Mouse (Mus musculus): ENCODE measurements around the gene Kat6b. TPM values are rescaled to one million over a fixed set of nuclear protein-coding genes. Genes with fewer than 3 reads are reported as not detected.
A peak's percentile ranks its signal among the peaks of the same experiment; 100 is the strongest.

Gene Kat6b
- total RNA-seq, 2 experiments from 2014 or later: 42.5 to 47.8 TPM

DNA sequence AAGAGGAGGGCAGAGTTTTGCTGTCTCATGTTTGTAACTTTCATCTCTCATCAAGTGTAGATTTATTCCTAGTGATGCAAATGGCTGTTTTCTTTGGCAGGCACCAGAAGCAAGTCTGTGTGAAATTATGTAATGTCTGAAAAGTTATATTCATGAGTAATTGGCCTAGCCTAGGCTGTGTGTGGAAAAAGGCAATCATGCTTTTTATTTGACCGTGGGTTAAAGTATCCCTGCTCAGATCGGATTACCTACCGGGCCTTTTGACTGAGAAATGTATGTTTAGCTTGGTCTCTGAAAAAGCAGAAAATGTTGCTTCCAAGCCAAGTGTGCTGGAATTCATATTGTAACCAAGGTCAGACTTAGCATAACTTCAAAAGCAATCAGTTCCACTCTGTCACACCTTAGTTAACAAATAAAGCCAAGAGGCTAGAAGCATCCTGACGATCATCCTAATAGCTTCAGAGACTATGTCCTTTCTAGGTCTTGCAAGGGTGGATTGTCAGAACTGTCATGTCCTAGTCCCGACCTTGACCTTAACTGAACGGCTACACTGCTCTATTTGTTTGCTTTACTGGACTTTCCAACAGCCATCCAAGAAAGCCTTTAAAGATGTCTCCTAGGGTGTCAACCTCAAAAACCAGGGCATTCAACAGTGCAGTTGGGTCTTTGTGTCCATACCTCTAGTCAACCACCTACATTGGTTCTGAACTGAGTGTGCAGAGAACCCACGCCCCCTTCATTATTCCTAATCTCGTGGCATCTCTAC, 111.9 kb downstream of the Kat6b start:
- peak in 1 of 2 experiments; percentile 29 for DNase-seq

DNA sequence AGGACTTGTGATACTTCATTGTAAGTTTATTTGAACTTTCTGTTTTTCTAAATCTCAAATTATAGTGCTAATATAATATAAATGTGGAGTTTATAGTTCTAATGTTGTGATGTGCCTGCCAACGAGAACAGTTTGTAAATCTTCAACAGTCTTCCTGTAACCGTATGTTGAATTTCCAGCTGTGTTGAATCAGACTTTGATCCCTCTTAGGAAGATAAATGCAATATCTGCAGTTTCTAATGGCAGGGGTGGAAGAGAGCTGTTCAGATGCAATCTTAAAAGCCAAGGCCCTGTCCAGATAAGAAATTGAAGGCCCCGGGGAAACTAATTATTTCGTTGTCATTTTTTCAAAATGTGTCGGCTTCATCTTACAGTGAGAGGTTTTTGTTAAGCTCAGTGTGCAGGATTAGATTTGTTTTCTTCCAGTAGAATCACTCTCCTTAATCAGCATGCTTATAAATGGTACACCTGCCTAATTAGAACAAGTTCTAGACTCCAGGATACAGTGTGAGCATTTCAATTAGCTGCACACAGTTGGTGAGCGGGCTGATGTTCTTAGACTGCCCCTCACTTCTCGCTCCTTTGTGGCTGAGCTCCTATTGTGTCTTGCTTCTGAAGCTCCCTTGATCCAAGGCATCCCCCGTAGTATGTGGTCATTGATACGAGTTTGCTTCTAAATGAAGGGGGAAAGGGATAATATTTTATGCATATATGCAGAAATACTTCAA, 118.4 kb downstream of the Kat6b start:
- no peak for DNase-seq

DNA sequence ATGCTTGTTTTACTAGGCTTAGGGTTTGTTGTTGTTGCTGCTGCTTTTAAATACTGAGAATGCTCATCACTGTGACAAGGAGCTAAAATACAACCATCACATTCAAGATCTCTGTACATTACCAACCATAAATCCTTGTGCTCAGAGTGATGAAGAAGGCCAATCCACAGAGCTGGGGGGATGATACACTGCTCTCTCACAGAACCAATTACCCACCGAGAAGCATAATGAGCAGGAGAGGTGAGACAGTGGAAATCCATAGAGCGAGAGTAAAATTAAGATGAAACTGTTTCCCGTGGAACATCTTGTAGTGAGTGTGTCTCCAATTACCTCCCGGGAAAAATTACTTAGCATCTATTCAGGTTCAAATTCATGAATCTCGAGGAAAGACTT, 118.9 kb downstream of the Kat6b start:
- no peak for DNase-seq

DNA sequence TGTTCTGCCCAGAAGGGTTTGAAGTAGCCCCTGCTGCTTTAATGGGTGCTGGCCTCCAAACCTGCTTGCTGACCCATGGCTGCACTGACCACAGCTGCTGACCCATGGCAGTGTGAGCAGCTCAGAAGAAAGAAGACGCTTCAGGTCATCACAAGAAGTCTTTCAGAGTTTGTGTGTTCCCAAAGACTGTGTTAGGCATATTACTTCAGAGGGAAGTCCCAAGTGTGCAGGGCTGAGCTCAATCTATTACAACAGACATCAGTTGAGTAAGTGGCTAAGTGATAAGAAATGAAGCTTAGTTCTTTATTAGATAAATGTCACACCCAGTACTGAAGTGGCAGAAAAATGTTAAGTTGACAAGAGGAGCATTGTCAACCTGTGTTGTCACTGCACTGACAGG, 119.4 kb downstream of the Kat6b start:
- DNase-seq: no peak

DNA sequence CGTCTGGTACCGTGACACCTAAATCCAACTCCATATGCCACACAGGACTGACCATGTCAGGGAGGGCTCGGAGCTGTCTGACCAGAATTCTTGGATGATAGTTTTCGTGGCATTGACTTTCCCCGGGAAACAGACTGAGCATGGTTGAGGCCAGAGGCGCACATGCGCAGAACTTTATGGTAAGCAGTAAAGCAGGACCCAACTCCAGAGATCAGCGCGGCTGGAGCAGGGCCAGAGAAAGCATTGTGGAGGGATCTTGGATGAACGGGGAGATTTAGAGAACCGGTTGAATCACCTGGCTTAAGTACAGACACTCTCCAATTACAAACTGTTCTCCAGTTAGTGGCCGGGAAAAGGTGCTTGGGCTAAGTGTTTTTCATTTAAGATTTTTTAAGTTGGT, 120.9 kb downstream of the Kat6b start:
- DNase-seq: no peak

DNA sequence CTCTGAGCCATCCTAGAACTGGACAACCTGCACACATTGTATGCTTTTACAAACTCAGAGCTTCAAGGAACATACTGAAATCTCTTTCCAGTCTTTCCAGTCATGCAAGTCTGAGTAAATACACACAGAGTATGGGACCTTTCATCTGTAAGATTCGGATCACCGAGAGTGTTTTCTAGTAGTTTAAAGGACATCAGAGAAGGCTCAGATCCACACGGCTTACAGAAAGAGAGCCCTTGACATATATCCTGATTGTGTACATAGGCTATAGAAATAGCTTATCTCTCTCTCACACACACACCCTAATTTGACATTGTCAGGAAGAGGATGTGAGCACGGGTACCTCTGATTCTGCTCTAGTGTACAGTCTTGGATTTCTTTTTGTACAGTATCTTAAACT, 121.7 kb downstream of the Kat6b start:
- no peak for DNase-seq

DNA sequence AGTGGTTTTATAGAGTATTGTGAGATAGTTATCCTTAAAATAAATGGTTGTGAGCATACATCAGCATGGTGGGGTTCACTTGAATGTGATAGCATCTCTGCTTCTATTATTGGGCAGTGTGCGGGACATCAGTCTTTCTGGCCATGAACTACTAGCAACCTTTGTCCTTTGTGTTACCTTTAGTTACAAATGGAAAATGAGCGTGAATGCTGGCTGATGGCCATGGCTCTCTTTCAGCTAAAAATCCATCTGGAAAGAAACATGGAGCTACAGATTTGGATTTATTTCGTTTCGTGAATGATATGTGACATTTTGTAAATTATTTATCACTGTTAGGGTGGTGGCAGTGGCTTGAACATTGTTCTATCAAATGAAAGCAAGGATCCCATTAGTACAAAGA, 126.5 kb downstream of the Kat6b start:
- no peak for DNase-seq

DNA sequence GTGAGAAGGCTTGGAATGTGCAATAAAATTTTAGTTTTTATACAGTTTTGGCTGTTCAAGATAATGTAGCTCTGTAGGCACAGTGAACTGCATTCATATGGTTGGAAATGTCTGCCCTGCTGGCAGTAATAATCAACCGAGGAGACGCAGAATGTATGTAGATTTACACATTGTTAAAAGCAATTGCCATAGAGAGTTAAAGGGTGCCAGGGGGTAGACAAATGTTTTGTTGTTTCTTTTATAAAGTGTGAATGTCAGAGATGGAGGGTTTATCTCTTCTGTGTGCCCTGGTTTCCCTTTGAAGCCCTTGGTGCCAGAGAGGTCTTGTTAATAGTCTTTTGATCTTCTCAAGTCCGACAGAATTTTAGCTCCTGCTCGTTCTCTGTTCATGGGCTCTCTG, 127.7 kb downstream of the Kat6b start:
- no peak for DNase-seq

DNA sequence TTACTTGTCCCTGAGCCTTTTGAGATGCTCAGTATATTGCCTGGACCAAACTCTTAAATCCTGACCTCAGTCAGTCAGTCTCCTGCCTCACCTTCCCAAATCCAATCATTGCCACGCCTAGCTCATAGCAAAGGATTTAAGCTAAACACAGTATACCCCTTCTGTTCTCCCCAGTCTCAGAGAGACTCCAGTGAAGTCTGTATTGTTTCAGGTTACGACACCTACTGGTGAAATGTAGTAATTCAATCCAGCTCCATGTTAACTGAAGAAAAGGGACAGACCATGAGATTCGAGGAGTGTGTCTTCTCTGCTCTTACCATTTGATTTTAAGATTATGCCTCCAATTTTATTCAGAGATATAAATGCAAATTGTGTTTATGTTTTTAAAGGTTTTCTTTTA, 129.0 kb downstream of the Kat6b start:
- peak in 1 of 2 experiments; percentile 14 for DNase-seq

DNA sequence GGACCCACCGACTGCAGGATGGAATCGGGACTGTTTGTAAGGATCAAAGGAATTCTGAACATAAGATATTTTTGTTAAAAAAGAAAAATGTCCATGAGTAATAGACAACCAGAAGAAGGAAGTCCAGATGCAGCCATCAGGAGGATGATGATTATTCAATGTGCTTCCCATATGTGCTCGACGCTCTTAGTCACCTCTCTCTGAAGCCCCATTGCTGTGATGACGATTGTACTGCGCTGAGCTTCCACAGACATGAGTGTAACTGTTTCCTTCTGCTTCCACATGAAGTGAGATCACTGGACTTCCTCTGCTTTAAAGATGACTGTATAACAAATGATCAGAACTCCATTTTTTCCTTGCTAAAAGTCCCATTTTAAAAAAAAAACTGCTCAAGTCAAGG, 131.8 kb downstream of the Kat6b start:
- DNase-seq: no peak

DNA sequence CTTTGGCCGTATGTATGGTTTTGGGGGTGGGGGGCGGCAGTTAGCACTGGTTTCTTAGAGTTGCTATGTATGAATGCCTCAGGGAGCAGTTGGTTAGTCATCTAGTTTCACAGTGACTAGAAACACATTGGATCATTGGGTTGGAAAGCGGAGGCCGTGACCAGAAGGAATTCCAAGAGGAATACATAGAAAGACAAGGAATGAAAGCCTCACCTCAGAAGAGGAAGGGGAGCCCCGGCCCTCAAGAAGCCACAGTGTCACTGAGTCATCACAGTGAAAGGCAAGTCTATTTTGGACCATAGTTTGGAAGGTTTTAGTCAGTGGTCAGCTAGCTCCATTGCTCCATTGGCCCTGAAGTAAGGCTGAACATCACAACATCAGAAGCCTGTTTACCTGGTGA, 132.9 kb downstream of the Kat6b start:
- DNase-seq: no peak

DNA sequence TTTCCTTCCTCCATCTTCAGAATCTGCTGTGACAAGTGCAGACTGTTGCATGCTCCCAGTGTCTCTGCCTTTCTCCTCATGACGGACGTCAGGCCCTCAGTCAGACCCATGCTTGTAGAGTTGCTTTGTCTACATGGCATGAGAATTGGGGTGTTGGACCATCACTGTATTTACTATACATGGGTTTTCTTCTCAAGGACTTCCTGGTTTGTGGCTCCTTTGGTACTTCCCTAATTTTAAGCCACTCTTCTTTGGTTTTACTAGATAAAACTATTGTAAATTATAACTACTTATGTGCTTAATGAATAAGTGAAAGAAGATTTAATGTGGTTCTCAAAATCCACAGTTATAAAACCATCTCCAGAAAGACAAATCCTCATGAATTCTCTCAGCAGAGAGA, 134.6 kb downstream of the Kat6b start:
- DNase-seq: no peak

DNA sequence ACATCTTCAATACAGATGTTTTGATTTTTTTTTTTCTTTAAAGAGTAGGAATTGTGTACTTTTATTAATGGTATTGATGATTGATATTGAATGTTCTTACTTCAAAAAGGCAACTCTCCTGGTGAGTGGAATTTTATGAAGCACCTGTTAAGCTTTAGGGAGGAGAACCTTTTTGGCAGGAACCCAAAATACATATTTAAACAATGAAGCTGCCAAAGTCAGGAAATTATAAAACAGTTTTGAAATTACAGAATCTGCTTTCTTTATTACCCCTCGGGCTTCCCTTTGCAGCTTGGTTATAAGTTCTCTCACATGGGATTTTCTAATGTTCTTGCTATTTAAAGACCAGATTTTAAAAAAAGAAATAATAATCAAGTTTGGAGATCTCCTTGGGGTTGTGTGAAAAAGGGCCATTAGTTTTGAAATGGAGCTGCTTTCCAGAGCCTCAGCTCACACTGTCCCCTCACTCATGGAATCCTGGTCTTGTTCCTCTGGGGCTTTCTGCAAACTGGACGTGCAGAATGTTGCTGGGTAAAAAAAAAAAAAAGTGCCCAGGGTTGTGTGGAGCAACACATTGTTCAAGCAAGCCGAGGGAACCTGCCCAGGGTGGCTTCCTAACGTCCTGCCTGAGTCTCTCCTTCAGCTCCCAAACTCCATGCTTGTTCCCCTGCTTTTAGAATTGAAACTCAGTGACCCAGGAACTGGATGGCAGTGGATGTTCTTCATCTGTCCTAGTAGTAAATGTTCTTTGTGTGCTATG, 136.2 kb downstream of the Kat6b start:
- DNase-seq: no peak

DNA sequence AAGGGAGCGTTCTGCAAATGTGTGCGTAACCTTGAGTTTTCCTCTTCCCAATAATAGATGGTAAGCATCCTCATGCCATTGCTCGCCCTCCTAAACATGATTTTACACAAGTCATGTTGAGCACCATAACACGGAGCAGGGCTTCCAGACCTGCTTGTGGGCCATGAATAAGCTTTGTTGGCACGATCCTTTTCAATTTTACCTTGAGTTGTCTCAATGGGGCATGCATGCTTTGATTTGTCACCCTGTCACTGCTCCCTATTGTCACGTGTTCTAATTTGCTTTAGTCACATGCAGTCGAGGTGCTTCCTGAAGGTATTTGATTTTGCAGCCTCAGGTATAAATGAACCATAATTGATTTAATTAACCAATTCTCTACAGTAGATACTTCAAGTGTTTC, 138.7 kb downstream of the Kat6b start:
- DNase-seq: peak; percentile 23 to 37

DNA sequence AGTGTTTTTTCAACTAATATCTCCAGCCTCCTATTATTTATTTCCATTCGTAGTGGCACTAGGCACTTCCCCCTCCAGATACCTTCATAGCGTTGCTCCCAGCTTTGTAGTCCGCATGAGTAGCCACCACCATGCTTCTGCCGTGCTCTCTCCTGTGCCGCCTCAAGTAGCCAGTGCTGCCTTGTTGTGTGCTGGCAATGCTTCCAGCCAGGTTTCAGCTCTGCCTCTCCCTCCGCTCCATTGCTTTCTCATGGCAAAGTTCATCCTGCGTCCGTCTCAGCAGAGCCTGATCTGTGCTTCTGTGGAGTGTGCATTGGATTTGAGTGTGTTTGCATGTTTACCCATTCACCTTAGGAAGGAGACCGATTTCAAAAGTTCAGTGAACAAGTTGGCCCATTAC, 144.7 kb downstream of the Kat6b start:
- no peak for DNase-seq

DNA sequence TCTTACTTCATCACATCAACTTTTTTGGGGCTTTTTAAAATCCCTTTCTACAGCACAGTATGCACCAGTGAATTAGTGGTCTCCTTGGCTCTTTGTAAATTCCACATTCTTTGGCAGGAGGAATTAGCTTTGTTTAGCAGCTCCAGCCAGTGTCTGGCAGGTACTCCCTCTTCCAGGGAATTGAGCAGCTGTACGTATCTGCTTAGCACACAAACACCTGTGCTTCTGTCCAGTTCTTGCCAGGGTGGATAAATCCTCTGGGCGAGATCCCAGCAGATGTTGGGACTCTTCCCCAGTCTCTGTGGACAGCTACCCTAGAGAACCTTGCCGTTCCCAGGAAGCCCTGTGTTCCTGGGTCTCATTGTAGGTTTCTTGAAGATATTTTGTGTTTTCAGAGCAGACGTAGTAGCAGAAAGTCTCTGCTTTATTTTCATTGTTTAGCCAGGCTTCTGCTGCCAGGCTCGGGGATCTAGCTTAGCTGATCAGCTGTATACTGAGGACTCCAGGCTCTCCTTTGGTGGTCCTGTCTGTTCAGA, 150.5 kb downstream of the Kat6b start:
- no peak for DNase-seq

DNA sequence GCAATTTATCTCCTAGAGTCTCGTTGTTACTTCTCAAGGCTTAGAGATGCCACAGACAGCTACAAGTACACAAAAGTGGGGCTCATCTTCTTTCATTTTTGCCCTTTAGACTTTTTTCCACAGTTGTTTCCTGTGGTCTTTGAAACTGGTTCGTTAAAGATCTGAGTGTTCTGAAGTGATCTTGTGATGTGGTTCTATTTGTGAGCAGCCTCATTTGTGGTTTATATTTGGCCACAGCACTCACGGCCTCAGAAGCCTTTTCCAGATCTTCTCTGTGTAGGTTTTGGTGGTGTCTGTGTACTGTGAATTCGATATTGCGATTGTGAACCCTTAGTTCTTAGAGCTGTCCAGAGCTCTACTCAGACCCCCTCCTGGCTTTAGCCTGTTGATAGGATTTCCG, 155.3 kb downstream of the Kat6b start:
- DNase-seq: no peak

DNA sequence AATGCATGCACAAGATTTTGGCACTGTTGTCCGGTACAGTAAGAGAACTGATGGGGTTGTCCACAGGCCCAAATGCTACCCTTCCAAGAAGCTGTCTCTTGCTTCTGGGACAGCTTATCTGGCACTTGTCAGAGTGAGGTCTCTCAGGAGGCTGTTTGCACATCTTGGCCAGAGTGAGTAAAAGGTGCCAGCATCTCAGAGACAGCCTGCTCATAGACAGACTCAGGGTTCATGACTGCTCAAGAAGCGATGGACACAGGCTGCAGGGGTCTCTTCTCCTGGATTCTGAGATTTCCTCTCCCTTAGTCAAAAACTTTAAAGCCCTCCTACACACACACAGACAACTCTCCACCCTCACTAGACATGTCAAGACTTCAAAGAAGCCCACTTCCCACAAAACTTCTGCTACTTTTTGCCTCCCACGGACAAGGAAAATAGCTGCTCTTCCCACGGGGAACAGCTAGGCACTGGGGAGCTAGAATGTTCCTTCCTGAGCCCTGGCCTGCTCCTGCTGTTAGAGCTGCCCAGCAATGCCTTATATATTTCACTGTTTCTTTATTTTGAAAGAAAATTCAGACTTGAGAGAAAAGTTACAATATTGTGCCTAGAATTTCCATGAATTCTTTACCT, 159.7 kb downstream of the Kat6b start:
- no peak for DNase-seq

DNA sequence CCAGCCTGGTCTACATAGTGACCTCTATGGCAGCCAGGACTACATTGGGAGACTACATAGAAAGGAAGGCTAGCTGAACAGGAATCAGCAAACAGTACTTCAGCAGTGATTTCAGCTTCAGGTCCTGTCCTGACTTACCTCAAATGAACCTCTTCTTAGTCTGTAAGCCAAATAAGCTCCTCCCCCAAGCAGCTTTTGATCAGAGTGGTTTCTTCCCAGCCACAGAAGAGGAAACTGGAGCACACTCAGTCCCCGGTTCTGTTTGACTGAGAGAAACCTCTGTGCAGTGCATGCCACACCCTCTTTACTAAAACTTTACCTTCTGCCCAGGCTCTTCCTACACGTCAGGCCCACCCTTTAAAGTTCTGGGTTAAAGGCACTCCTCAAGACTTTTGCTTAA, 172.6 kb downstream of the Kat6b start:
- DNase-seq: no peak

DNA sequence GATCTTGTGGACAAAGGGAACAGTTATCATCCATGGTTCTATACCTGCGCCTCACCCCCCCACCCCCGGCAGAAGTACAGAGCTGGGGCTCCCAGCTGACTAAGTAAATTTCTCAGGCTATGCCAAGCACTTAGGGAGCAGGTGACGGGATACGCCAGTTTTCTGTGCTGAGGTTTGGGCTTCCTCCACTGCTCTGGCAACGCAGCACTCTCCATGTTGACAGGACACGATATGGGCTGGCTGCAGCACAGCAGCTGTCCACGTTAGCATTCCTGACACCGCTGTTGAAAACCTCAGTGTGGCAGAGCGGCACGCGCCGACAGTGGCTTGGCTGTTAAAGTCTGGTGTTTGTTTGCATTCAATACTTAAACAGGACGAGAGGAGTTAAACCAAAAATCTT, 177.9 kb downstream of the Kat6b start:
- no peak for DNase-seq

DNA sequence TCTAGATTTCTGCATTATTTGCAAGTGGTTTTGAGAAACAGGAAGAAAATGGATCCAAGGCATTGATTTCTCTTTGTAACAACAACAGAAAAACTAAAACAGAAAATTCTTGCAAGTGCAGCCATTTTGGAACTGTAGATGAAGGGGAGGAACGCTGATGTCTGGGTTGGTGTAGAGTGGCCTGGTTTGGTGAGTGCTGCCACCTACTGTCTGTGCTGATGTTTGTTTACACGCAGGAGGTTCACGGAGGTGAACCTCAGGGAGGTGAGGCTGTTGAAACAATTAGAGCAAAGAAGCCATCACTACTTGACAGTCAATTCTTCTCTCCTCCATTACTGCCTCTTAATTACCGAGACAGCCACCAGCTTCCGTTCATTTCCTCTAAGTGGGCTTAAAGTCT, 178.4 kb downstream of the Kat6b start:
- peak; percentile 49 to 76 for DNase-seq

DNA sequence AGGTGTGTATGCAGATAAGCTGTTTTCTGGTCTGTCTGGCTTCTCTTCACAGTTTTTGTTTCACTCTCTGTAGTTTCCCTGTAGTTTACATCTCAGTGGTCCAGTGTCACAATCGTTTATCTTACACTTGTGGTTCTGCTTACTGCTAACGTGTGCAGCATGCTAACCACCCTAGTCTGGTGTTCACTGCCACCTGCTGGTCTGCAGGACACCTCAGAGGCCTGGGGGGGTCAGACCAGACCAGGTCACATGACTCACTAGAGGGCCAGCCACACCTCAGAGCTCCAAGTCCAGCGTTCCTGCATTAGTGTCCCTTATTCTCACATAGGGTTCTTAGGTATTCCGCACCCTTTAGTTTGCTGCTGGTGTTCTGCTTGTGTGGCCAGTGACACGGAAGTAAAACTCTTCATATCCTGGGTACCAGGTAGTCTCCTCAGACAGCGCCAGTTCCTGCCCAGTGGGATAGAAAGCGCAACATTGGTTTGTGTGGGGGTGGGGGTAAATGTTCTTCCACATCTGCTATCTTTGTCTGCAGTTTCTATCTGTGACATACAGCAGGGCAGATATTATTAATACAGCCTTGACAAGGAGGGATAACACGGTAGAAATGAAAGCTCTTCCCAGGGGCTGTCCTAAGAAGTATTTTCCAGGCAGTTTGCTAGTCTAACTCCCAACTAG, 181.4 kb downstream of the Kat6b start:
- DNase-seq: peak in 1 of 2 experiments; percentile 37
